Mouse (Mus musculus) heart, embryonic 10.5 days (tissue): ENCODE results near the gene Immp2l. TPM values are rescaled to one million over a fixed set of nuclear protein-coding genes. Genes with fewer than 3 reads are reported as not detected.
A peak's percentile ranks its signal among the peaks of the same experiment; 100 is the strongest.

Experiments used
- DNase-seq: peaks from one replicate; pipeline ENCODE4 v3.0.0-alpha.2; 2017; ENCODE audit warnings: low spot score
- H3K27ac ChIP-seq: fragments of 300-500 bp; sonication (generic); 2 replicates; pipeline ENCODE4 v1.5.1; 2016; ENCODE audit warnings: mild to moderate bottlenecking
- H3K27me3 ChIP-seq: fragments of 300-500 bp; sonication (generic); 2 replicates; pipeline ENCODE4 v1.6.1; 2016; ENCODE audit warnings: mild to moderate bottlenecking; ENCODE audit not compliant: poor library complexity, insufficient read depth, severe bottlenecking
- H3K36me3 ChIP-seq: fragments of 300-500 bp; sonication (generic); 2 replicates; pipeline ENCODE4 v1.6.1; 2016; ENCODE audit warnings: mild to moderate bottlenecking, moderate library complexity
- H3K4me1 ChIP-seq: fragments of 300-500 bp; sonication (generic); 2 replicates; pipeline ENCODE4 v1.6.1; 2016; ENCODE audit warnings: mild to moderate bottlenecking
- H3K4me3 ChIP-seq: fragments of 300-500 bp; sonication (generic); 2 replicates; pipeline ENCODE4 v1.5.1; 2016; ENCODE audit warnings: mild to moderate bottlenecking, moderate library complexity
- H3K9me3 ChIP-seq: fragments of 300-500 bp; sonication (generic); 2 replicates; pipeline ENCODE4 v1.6.1; 2016; ENCODE audit warnings: mild to moderate bottlenecking, moderate library complexity
- WGBS: fragments of 180-500 bp; shearing (Covaris S2); methylation state at CpG from one replicate; pipeline ENCODE4 v1.1.7; 2016; 5-methylcytosine and 5-hydroxymethylcytosine counted together
- polyA plus RNA-seq: library from polyadenylated mRNA; unstranded; fragments of >200 nt; fragmentation: Nextera tagmentation; extraction: Ambion mirVana; gene quantifications from 2 replicates; pipeline ENCODE4 v1.2.1, GENCODE M21; 2016

Gene Immp2l
- polyA plus RNA-seq, 1 experiment from 2014 or later, result 11.7 TPM

DNA sequence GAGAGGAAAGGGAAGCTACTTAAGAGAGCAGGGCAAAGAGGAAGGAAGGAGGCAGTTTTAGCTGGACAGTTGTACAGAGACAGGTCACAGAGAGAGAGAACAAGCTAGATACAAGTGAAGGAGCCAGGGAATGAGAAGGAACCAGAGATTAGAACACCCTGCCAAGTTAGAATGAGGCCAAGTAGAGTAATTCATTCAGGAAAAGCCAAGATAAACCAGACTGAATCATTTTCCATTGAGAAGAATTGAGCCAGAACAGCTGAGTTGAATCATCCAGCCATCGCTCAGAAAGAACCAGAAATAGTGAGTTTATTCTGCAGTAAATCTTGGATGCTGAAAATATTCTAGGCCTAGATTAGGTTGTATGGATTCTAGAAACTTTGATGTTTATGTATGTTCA is 1.4 kb upstream of the Immp2l start:
- no peaks in the 10 kb centered on the region for H3K9me3 ChIP-seq
- no peak overlapping the region for H3K4me3 ChIP-seq
- no peaks in the 10 kb centered on the region for H3K36me3 ChIP-seq
- WGBS, result 92% methylated on average over 1 of the region's 1 CpGs
- H3K27ac ChIP-seq, result no peak overlapping the region
- no peaks in the 10 kb centered on the region for H3K4me1 ChIP-seq
- no peaks in the 10 kb centered on the region for H3K27me3 ChIP-seq
- no peak for DNase-seq

DNA sequence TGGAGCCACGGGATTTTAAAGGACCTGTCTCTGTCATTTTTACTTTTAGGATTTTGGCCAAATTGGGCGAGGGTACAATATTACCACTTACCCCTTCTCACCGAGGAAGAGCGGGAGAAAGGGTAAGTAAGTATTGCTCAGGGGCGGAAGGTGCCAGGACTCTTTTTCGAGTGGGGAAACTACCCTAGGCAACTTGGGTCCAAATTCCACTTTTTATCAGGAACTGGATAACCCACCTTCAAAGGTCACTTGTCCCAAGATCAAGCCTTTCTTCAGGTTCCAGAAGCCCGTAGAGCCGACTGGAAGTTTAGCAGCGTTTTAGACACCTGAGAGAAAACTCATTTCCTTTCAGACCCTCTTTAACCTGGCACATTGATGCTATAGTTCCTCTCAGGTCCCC is 622 bp downstream of the Immp2l start:
- H3K4me3 ChIP-seq, result peak overlapping the region; percentile 76
- H3K27me3 ChIP-seq, result no peaks in the 10 kb centered on the region
- H3K9me3 ChIP-seq, result no peaks in the 10 kb centered on the region
- DNase-seq, result no peak
- H3K36me3 ChIP-seq, result no peaks in the 10 kb centered on the region
- WGBS, result 13% methylated on average over 9 of the region's 9 CpGs
- H3K27ac ChIP-seq, result peak overlapping the region; percentile 91
- no peaks in the 10 kb centered on the region for H3K4me1 ChIP-seq

DNA sequence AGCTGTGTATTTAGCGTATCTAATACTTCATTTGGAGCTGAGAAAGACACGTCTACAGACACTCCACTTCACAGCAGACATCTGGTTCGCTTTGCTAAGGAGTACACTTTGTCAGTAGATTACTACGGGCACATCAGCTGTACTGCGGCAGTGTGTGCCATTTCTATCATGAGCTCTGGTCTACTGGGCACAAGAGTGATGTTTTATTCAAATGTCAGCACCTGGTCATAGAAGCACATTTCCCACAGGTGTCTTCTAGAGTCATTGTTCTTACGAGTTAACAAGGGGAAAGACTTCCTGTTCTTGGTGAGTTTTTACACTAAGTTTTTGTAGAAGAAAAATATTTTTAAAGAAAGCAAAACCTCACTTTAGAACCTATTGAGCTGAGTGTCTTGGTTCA is 3.6 kb downstream of the Immp2l start:
- no peak for DNase-seq
- 76% methylated on average over 6 of the region's 6 CpGs for WGBS
- Histone ChIP-seq H3K27me3 (no peaks in the 10 kb centered on the region), H3K4me1 (no peaks in the 10 kb centered on the region), H3K27ac (no peak overlapping the region), H3K9me3 (no peaks in the 10 kb centered on the region), H3K36me3 (no peaks in the 10 kb centered on the region), H3K4me3 (no peak overlapping the region)

DNA sequence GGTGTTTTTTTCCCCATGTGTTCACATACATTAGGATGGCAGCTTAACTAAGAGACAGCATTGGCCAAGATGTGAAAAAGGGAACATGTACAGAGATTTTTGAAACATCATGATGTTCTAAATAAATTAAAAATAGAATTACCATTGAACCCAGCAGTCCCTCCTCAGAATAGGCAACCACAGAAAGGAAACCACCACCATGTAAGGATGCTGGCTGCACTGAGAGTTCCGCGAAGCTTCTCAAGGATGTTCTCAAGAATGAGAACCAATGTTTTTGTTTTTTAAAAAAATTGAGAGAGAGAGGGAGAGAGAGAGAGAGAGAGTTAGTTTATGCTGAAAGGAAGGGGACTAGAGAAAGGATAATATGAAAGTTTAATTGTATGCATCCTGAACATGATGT is 7.2 kb downstream of the Immp2l start:
- H3K9me3 ChIP-seq, result no peaks in the 10 kb centered on the region
- no peaks in the 10 kb centered on the region for H3K36me3 ChIP-seq
- DNase-seq, result no peak
- H3K27me3 ChIP-seq, result no peaks in the 10 kb centered on the region
- H3K27ac ChIP-seq, result no peak overlapping the region
- 97% methylated on average over 2 of the region's 2 CpGs for WGBS
- no peak overlapping the region for H3K4me3 ChIP-seq
- no peaks in the 10 kb centered on the region for H3K4me1 ChIP-seq

DNA sequence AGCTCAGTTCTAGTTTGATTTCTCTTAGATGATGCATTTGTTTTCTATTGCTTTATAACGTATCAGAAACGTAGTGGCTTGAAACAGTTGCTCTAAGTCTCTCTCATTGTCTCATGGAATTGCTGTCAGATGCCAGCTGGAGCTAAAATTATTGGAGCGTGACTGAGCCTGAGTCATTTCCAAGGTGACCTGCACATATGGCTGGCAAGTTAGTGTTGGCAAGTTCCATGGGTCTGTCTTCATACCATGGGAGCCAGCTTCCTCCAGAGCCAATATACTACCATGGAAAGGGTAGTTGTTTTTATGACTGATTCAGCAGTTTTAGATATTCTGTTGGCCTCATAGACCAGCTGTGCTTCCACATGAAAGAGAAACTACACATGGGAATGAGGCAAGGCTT is 9.3 kb downstream of the Immp2l start:
- Histone ChIP-seq H3K4me3 (no peak overlapping the region), H3K36me3 (no peaks in the 10 kb centered on the region), H3K9me3 (no peaks in the 10 kb centered on the region), H3K4me1 (no peaks in the 10 kb centered on the region), H3K27me3 (no peaks in the 10 kb centered on the region), H3K27ac (no peak overlapping the region)
- 87% methylated on average over 3 of the region's 3 CpGs for WGBS
- DNase-seq, result no peak

DNA sequence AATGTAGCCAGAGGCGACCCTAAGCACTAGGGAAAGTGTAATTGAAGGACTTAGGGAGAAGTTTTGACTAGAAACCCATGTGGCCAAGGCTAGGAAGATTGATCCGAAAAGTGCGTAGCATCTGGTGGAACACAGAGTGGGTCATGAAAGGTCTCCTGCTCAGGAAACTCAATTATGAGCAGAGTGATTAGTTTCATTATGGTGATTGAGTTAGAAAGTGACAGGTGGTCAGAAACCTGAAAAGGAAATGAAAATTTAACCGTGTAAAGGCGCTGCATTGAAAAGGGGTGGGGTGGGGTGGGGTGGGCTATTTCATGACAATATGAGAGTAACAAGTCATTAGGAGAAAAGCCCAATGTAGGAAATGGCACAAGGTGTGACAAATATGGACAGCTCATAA is 15.9 kb downstream of the Immp2l start:
- Histone ChIP-seq H3K4me3 (no peak overlapping the region), H3K27me3 (no peaks in the 10 kb centered on the region), H3K9me3 (no peaks in the 10 kb centered on the region), H3K36me3 (no peaks in the 10 kb centered on the region), H3K4me1 (no peaks in the 10 kb centered on the region), H3K27ac (no peak overlapping the region)
- DNase-seq, result no peak
- 83% methylated on average over 5 of the region's 5 CpGs for WGBS

DNA sequence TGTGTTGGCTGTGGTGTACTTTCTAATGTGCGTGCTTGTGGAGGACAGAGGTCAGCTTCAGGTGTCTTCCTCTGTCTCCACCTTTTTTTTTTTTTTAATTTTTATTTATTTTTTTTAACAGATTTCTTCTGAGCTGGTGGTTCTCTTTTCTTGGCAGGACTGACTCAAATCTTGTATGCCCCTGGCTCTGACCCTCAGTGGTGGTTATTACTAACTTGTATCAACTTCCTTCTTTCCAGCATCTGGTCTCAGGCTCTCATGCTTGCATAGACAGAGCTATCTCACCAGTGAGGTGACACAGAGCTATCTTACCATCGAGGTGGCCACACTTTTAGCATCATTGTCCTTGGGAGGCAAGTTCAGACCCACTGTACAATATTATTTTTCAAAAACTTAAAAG is 17.8 kb downstream of the Immp2l start:
- Histone ChIP-seq H3K4me3 (no peak overlapping the region), H3K9me3 (no peaks in the 10 kb centered on the region), H3K27me3 (no peaks in the 10 kb centered on the region), H3K36me3 (no peaks in the 10 kb centered on the region), H3K4me1 (no peaks in the 10 kb centered on the region), H3K27ac (no peak overlapping the region)
- 84% methylated on average over 2 of the region's 2 CpGs for WGBS
- no peak for DNase-seq

DNA sequence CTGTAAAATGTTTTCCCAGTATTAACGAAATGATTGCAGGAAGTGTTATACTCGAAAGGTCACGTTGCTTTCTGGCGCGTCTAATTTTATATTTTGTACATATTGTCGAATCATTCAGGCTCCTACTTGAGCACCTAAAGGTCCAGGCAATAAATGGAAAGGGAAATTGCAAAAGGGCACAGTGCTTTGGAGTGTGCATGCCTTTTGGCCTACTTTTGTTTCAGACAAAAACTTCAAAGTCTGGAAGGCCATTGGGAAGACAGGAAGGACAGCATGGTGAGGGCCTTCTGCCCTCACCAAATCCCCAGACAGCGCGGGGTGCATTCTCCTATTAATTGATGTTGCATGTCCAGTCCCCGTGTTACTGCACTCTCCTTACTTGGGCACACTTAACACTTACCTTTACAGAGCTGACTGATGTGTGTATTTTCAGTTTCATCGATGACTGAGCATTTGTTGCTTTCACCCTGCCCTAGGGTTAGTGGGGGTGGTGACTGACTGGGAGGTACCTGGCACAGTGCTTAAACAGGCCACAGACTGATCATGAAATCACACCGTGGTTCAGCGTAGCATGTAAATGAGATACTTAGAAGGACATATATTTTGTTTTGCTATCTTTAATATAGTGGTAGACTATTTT is 20.7 kb downstream of the Immp2l start:
- no peaks in the 10 kb centered on the region for H3K36me3 ChIP-seq
- no peaks in the 10 kb centered on the region for H3K27me3 ChIP-seq
- H3K9me3 ChIP-seq, result no peaks in the 10 kb centered on the region
- no peak overlapping the region for H3K27ac ChIP-seq
- 84% methylated on average over 12 of the region's 12 CpGs for WGBS
- no peaks in the 10 kb centered on the region for H3K4me1 ChIP-seq
- H3K4me3 ChIP-seq, result no peak overlapping the region
- DNase-seq, result no peak

DNA sequence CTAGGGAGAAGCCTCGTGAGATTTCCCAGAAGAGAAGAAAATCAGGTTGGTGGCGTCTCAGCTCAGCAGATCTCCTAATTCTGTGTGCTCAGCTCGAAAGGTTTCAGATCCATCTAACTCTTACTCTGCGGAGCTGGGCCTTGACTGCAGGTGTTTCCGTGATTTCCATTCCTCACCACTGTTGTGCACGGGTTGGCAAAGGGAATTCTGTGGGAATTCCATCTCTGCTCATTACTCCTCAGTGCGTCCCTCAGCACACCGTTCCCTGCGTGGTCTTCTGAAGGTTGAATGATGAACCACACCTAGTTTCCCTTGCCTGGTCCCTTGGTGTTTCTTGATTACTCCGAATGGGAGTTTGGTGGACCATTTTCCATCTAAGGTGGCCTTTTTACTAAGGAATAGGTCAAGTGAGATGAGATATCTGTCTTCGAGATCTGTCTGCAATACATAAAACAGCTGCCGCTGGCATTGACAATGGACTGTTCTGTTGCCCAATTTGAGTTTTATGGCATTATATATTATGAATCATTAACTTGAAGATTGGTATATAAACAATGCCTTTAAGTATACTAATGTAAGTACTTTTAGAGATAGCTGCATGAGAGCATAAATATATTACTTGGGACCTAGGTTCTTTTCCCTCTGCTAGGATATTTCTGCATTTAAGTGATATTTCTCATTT is 23.3 kb downstream of the Immp2l start:
- WGBS, result 86% methylated on average over 12 of the region's 12 CpGs
- no peak overlapping the region for H3K4me3 ChIP-seq
- no peaks in the 10 kb centered on the region for H3K27me3 ChIP-seq
- no peaks in the 10 kb centered on the region for H3K36me3 ChIP-seq
- DNase-seq, result no peak
- no peaks in the 10 kb centered on the region for H3K9me3 ChIP-seq
- H3K27ac ChIP-seq, result no peak overlapping the region
- H3K4me1 ChIP-seq, result no peaks in the 10 kb centered on the region

DNA sequence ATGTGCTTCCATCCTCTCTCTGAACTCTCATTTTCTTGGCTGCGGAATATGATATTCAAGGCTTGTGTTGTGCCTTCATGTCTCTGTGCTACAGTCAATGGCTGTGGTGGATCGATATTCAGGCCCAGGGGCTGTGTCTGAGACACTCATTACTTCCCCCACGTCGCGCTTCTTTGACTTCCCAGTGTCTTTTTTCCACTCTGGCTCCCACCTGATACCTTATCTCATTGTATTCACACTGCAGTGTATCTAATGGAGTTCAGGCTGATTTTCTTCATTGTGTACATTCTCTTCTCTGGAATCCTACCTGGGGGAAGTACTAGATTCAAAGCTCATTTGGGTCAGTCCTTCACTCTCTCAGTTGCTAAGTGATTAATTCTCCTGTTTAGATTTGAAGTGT is 27.1 kb downstream of the Immp2l start:
- no peak overlapping the region for H3K27ac ChIP-seq
- no peaks in the 10 kb centered on the region for H3K36me3 ChIP-seq
- no peak for DNase-seq
- H3K4me1 ChIP-seq, result no peaks in the 10 kb centered on the region
- 70% methylated on average over 5 of the region's 5 CpGs for WGBS
- H3K27me3 ChIP-seq, result no peaks in the 10 kb centered on the region
- H3K9me3 ChIP-seq, result no peaks in the 10 kb centered on the region
- H3K4me3 ChIP-seq, result no peak overlapping the region

DNA sequence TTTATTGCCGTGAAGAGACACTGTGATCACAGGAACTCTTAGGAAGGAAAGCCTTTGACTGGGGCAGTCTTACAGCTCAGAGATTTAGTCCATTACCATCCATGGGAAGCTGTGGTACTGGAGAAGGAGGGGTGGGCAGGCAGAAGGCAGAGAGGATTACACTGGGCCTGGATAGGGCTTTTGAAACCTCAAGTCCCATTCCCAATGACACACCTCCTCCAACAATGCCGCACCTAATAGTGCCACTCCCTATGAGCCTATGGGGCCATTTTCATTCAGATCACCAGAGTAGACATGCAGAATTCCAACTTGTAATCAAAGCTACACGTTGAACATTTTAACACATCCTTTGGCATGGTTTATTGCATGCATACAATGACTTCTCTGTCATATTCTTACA is 29.0 kb downstream of the Immp2l start:
- Histone ChIP-seq H3K9me3 (no peaks in the 10 kb centered on the region), H3K27ac (no peak overlapping the region), H3K4me1 (no peaks in the 10 kb centered on the region), H3K36me3 (no peaks in the 10 kb centered on the region), H3K4me3 (no peak overlapping the region), H3K27me3 (no peaks in the 10 kb centered on the region)
- WGBS, result 78% methylated on average over 3 of the region's 3 CpGs
- DNase-seq, result no peak

DNA sequence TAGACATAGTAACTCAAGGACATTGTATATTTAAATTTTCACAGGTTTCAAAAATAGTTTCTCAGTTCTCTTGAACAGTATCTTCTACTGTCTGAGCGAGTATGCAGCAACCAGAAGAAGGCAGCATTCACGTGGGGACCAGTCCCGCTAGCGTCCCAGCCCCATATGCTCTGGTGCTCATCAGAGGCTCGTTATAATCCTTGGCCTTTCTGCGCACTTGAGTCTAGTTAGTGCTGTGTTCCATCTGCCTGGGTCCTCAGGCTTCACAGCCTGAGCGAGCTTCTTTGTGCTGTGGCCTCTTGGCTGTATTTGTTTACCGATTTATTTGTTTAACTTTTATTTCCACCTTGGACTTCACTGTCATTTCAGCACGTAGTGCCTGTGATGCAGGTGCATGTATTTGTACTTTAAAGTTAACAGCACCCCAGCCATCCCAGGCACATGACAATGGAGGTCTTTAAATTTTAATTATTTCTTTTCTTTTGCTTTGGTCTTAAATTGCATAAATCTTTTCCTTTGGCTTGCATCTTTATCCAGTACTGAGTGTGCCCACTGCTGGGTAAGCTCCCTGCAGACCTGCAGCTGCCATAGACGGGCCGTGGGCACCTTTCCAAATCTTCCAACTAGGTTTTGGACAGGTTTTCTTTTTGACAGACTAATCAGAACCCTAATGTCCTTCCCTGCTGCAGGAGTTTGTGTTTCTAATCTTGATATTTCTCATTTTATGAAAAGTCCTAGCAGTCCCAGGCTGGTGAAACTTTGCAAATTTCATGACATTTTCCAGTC is 30.3 kb downstream of the Immp2l start:
- 82% methylated on average over 11 of the region's 11 CpGs for WGBS

DNA sequence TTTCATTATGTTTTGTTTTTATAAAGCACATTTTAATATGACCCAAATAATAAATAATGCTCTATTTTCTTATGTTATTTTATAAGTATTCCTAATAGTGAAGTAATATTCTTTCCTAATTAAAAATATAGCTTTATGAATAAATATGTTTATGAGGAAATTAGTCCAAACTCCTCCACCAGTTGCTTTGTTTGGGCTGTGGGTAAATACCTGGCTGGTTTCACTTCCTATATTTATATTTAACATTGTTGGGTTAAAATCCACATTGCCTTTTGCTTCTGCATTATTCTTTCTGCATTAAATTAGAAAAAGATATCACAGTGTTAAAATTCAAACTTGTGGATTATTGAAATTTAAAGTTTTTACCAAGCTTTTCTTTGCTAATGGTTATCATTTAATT is 32.1 kb downstream of the Immp2l start:
- DNase-seq, result no peak
- H3K27me3 ChIP-seq, result no peaks in the 10 kb centered on the region
- H3K9me3 ChIP-seq, result no peaks in the 10 kb centered on the region
- H3K4me3 ChIP-seq, result no peak overlapping the region
- H3K27ac ChIP-seq, result no peak overlapping the region
- H3K4me1 ChIP-seq, result no peaks in the 10 kb centered on the region
- H3K36me3 ChIP-seq, result no peaks in the 10 kb centered on the region

More for the DNA sequence above, 30.3 kb downstream of the Immp2l start:
- Histone ChIP-seq H3K4me3 (no peak overlapping the region), H3K9me3 (no peaks in the 10 kb centered on the region), H3K4me1 (no peaks in the 10 kb centered on the region), H3K27me3 (no peaks in the 10 kb centered on the region), H3K36me3 (no peaks in the 10 kb centered on the region), H3K27ac (no peak overlapping the region)
- DNase-seq, result no peak
